In genomic region chr8:117781375-117782129, GRCm38 (mm10) we compare ENCODE assay signal across 31 mouse cellular contexts. TPM values are rescaled to one million over a fixed set of nuclear protein-coding genes. Genes with fewer than 3 reads are reported as not detected.
DNase-seq lines count a peak whose midpoint lies in the region; ATAC-seq and TF ChIP-seq lines count a peak whose summit lies in the region.
"Had no signal": no experiment of that assay in that cellular context is flagged by ENCODE, and none has a peak within 500 bp of the region (broad histone marks: within the 10 kb centered on the region; RNA-seq: fewer than 3 reads in every experiment).

No protein-coding gene starts in this region.

- WGBS in forebrain, embryonic 11.5 days = 70% methylated on average over 6 of the region's 6 CpGs
- 65% methylated on average over 6 of the region's 6 CpGs for WGBS in forebrain, postnatal 0 days
- 55% methylated on average over 6 of the region's 6 CpGs for WGBS in small intestine, adult 2 months

- no peaks in the 10 kb centered on the region for H3K27me3 ChIP-seq in forebrain, embryonic 11.5 days (ENCODE audit: control insufficient read depth, insufficient read depth, low read length)
- no peaks in the 10 kb centered on the region for H3K27me3 ChIP-seq in forebrain, postnatal 0 days (ENCODE audit: insufficient read depth, low read length)
- H3K27me3 ChIP-seq in small intestine, adult 2 months (ENCODE audit: control insufficient read depth, insufficient read depth, low read length) = no peaks in the 10 kb centered on the region
- H3K27me3 ChIP-seq: embryonic facial prominence, embryonic 13.5 days; forebrain, embryonic 13.5 days; heart, embryonic 13.5 days; intestine, embryonic 15.5 days had no signal

- no peaks in the 10 kb centered on the region for H3K4me1 ChIP-seq in forebrain, embryonic 11.5 days (replicated peaks; ENCODE audit: control insufficient read depth, insufficient read depth, low read length)
- no peaks in the 10 kb centered on the region for H3K4me1 ChIP-seq in forebrain, postnatal 0 days (ENCODE audit: insufficient read depth)
- H3K4me1 ChIP-seq in small intestine, adult 2 months (ENCODE audit: control insufficient read depth, insufficient read depth, insufficient read length, low read length) = peaks cover 6% of the 10 kb centered on the region; the same call in 1 of the 2 replicates
- H3K4me1 ChIP-seq: embryonic facial prominence, embryonic 13.5 days; forebrain, embryonic 13.5 days; heart, embryonic 10.5 days; heart, embryonic 13.5 days; intestine, embryonic 15.5 days had no signal

- H3K9ac ChIP-seq in forebrain, embryonic 11.5 days (ENCODE audit: low read length) = no peak overlapping the region
- H3K9ac ChIP-seq in forebrain, postnatal 0 days = no peak overlapping the region
- H3K9ac ChIP-seq: embryonic facial prominence, embryonic 13.5 days; forebrain, embryonic 13.5 days; heart, embryonic 13.5 days; hindbrain, embryonic 14.5 days; intestine, embryonic 15.5 days had no signal

- H3K36me3 ChIP-seq in forebrain, embryonic 11.5 days (ENCODE audit: control insufficient read depth, insufficient read depth, low read length) = no peaks in the 10 kb centered on the region
- no peaks in the 10 kb centered on the region for H3K36me3 ChIP-seq in forebrain, postnatal 0 days (ENCODE audit: insufficient read depth)
- H3K36me3 ChIP-seq in small intestine, adult 2 months (ENCODE audit: control insufficient read depth, insufficient read depth, low read length) = no peaks in the 10 kb centered on the region
- H3K36me3 ChIP-seq: embryonic facial prominence, embryonic 10.5 days; embryonic facial prominence, embryonic 13.5 days; heart, embryonic 10.5 days; heart, embryonic 13.5 days; intestine, embryonic 15.5 days had no signal

- no peak overlapping the region for H3K4me2 ChIP-seq in forebrain, embryonic 11.5 days (ENCODE audit: low read depth, low read length, severe bottlenecking)
- no peak overlapping the region for H3K4me2 ChIP-seq in forebrain, postnatal 0 days (ENCODE audit: low read depth)
- H3K4me2 ChIP-seq: embryonic facial prominence, embryonic 13.5 days; forebrain, embryonic 13.5 days; heart, embryonic 13.5 days; hindbrain, embryonic 14.5 days; intestine, embryonic 15.5 days had no signal

- H3K9me3 ChIP-seq in forebrain, embryonic 11.5 days (ENCODE audit: control insufficient read depth, low read length) = no peaks in the 10 kb centered on the region
- H3K9me3 ChIP-seq in forebrain, postnatal 0 days (ENCODE audit: low read length) = no peaks in the 10 kb centered on the region
- H3K9me3 ChIP-seq: embryonic facial prominence, embryonic 10.5 days; embryonic facial prominence, embryonic 13.5 days; forebrain, embryonic 13.5 days; heart, embryonic 10.5 days; heart, embryonic 13.5 days; intestine, embryonic 15.5 days had no signal

- no peak for ATAC-seq in forebrain, embryonic 11.5 days (replicated peaks; ENCODE audit: low FRiP score)
- ATAC-seq in forebrain, postnatal 0 days = no peak
- ATAC-seq in activated CD4-positive, CD25-positive, alpha-beta regulatory T cell, adult 4 months = peak; percentile 55
- ATAC-seq: forebrain, embryonic 13.5 days; forebrain, embryonic 16.5 days; hindbrain, postnatal 0 days; intestine, embryonic 15.5 days had no signal

- no peak overlapping the region for H3K27ac ChIP-seq in forebrain, embryonic 11.5 days (ENCODE audit: low read depth, low read length)
- H3K27ac ChIP-seq in forebrain, postnatal 0 days (ENCODE audit: low read depth, low read length) = no peak overlapping the region
- peak overlapping the region; percentile 62 for H3K27ac ChIP-seq in small intestine, adult 2 months (ENCODE audit: insufficient read depth, low read depth, low read length)
- H3K27ac ChIP-seq: embryonic facial prominence, embryonic 10.5 days; embryonic facial prominence, embryonic 13.5 days; forebrain, embryonic 13.5 days; heart, adult 2 months; heart, embryonic 10.5 days; heart, embryonic 13.5 days; hindbrain, embryonic 14.5 days; hindbrain, postnatal 0 days; intestine, embryonic 15.5 days had no signal

- peak; percentile 41 for DNase-seq in forebrain, embryonic 11.5 days (ENCODE audit: low spot score)
- no peak for DNase-seq in forebrain, postnatal 0 days
- DNase-seq in CD4-positive, CD25-positive, alpha-beta regulatory T cell, adult 2 months (ENCODE audit: low read depth, low spot score) = peak; percentile 45
- DNase-seq in kidney, postnatal 4 days = no peak
- no peak for DNase-seq in adipocyte (ENCODE audit: low spot score)
- no peak for DNase-seq in MN1 (ENCODE audit: low spot score)
- DNase-seq: adrenal gland, adult 2 months; adrenal gland, postnatal 14 days; B cell, adult 2 months; cerebellum, adult 11-12 months; cerebellum, adult 8-10 months; cerebellum, postnatal 10 days; cerebellum, postnatal 36 days; embryo, embryonic 11 days; gastrocnemius, postnatal 25 days; heart, adult 2 months; heart, postnatal 14 days; heart, postnatal 4 days; kidney, adult 18-20 months had no signal

- TF ChIP-seq POLR2A in small intestine, adult 2 months (IDR thresholded peaks at IDR 0.05; ENCODE audit: low read depth, low read length) = no peak

- no peak overlapping the region for H3K4me3 ChIP-seq in forebrain, embryonic 11.5 days (ENCODE audit: low read depth, low read length)
- H3K4me3 ChIP-seq in forebrain, postnatal 0 days (ENCODE audit: low read depth, low read length) = no peak overlapping the region
- H3K4me3 ChIP-seq in small intestine, adult 2 months (ENCODE audit: low read depth, low read length) = no peak overlapping the region
- H3K4me3 ChIP-seq: embryonic facial prominence, embryonic 10.5 days; embryonic facial prominence, embryonic 13.5 days; erythroblast, embryonic 14.5 days; forebrain, embryonic 13.5 days; heart, adult 2 months; heart, embryonic 10.5 days; heart, embryonic 13.5 days; intestine, embryonic 15.5 days had no signal

- no peak for TF ChIP-seq CTCF in forebrain, postnatal 0 days (IDR thresholded peaks at IDR 0.05; ENCODE audit: low read depth)
- TF ChIP-seq CTCF in small intestine, adult 2 months (IDR thresholded peaks at IDR 0.05; ENCODE audit: extremely low read depth, insufficient read length, insufficient replicate concordance, low read depth, low read length) = no peak

RNA-seq across cellular contexts. Expression of gene Mphosph6, which starts 20.2 kb away (rescaled TPM):
- polyA plus RNA-seq in forebrain, embryonic 11.5 days (2014; fragmentation: Nextera tagmentation; extraction: Ambion mirVana) = 59.2 and 61.6 TPM in 2 replicates
- 16.8 and 18.5 TPM in 2 replicates for total RNA-seq in forebrain, postnatal 0 days (2014; rRNA removed)
- 38.8 and 43.8 TPM in 2 replicates for polyA plus RNA-seq in forebrain, postnatal 0 days (2015; fragmentation: Nextera tagmentation; extraction: Ambion mirVana)
- 10 to 100 TPM; 61.0 to 74.5 TPM for polyA plus RNA-seq in activated CD4-positive, CD25-positive, alpha-beta regulatory T cell, adult 4 months (2017; shearing (Covaris generic))
- polyA plus RNA-seq in small intestine, adult 2 months (2012; rRNA removed) = 1.5 and 2.1 TPM in 2 replicates

Comparison
In these comparisons a context has a peak if more than half of its experiments do, and no peak if none do; other contexts are left out.
1. DNase-seq: peak in forebrain, embryonic 11.5 days (single experiment) and CD4-positive, CD25-positive, alpha-beta regulatory T cell, adult 2 months (single experiment); none in forebrain, postnatal 0 days (single experiment), kidney, postnatal 4 days (0 of 2), adipocyte (single experiment) and MN1 (single experiment).
2. RNA of gene Mphosph6, which starts 20.2 kb away (polyA plus RNA-seq): 61.0 to 74.5 TPM in activated CD4-positive, CD25-positive, alpha-beta regulatory T cell, adult 4 months, 59.2 to 61.6 TPM in forebrain, embryonic 11.5 days and 38.8 to 43.8 TPM in forebrain, postnatal 0 days; 1.5 to 2.1 TPM in small intestine, adult 2 months; every median in the first group is over 10 times any median in the second.